Mouse (Mus musculus) limb, embryonic 10.5 days (tissue): ENCODE measurements around the gene Gm21961. TPM values are rescaled to one million over a fixed set of nuclear protein-coding genes. Genes with fewer than 3 reads are reported as not detected.
"Not testable (repeated sequence)": the region's sequence is repeated elsewhere in the genome, so short reads cannot be mapped to it uniquely, and the experiment has no call there.

ENCODE experiments used
- DNase-seq: peaks from one replicate; pipeline ENCODE4 v3.0.0-alpha.2; 2017; ENCODE audit warnings: low spot score
- H3K27ac ChIP-seq: fragments of 300-500 bp; sonication (generic); 2 replicates; pipeline ENCODE4 v1.5.1; 2016; ENCODE audit warnings: mild to moderate bottlenecking
- H3K27me3 ChIP-seq: fragments of 300-500 bp; sonication (generic); 2 replicates; pipeline ENCODE4 v1.6.1; 2016; ENCODE audit warnings: low read depth, mild to moderate bottlenecking; ENCODE audit not compliant: poor library complexity, severe bottlenecking
- H3K36me3 ChIP-seq: fragments of 300-500 bp; sonication (generic); 2 replicates; pipeline ENCODE4 v1.6.1; 2016; ENCODE audit warnings: mild to moderate bottlenecking, moderate library complexity
- H3K4me1 ChIP-seq: fragments of 300-500 bp; sonication (generic); 2 replicates; pipeline ENCODE4 v1.6.1; 2016
- H3K4me3 ChIP-seq: fragments of 300-500 bp; sonication (generic); 2 replicates; pipeline ENCODE4 v1.5.1; 2016; ENCODE audit warnings: mild to moderate bottlenecking, moderate library complexity
- H3K9me3 ChIP-seq: fragments of 300-500 bp; sonication (generic); replicated peaks from 2 replicates; pipeline ENCODE4 v1.6.1; 2016; ENCODE audit warnings: mild to moderate bottlenecking
- WGBS: fragments of 180-500 bp; shearing (Covaris S2); methylation state at CpG from one replicate; pipeline ENCODE4 v1.1.7; 2016; 5-methylcytosine and 5-hydroxymethylcytosine counted together
- polyA plus RNA-seq: library from polyadenylated mRNA; unstranded; fragments of >200 nt; fragmentation: Nextera tagmentation; extraction: Ambion mirVana; gene quantifications from 2 replicates; pipeline ENCODE4 v1.2.1, GENCODE M21; 2016

The Gm21961 gene
- not detected in 2 replicates for polyA plus RNA-seq

GRCm38 (mm10) chr15:65014804-65015203 is at the start of gene Gm21961:
Gm21961 (minus strand) TSS chr15:65014904.
- Histone ChIP-seq H3K4me3 (no peak within 1 kb of the TSS), H3K27me3 (no peaks in the 10 kb centered on the region), H3K27ac (no peak within 1 kb of the TSS), H3K36me3 (no peaks in the 10 kb centered on the region), H3K9me3 (no peaks in the 10 kb centered on the region), H3K4me1 (no peaks in the 10 kb centered on the region)
- no peak for DNase-seq
- WGBS: 99% methylated on average over 5 of the region's 5 CpGs

GRCm38 (mm10) chr15:65041999-65042398 is 27.3 kb upstream of the Gm21961 start:
- WGBS: 77% methylated on average over 4 of the region's 4 CpGs

DNA sequence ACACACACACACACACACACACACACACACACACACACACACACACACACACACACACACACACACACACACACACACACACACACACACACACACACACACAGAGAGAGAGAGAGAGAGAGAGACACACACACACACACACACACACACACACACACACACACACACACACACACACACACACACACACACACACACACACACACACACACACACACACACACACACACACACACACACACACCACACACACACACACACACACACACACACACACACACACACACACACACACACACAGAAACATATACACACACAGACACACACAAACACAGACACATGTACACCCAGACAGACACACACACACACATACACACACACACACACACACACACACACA is 24.5 kb upstream of the Gm21961 start:
- not testable (repeated sequence) for H3K27ac ChIP-seq, H3K4me1 ChIP-seq, DNase-seq, H3K4me3 ChIP-seq, H3K36me3 ChIP-seq, H3K9me3 ChIP-seq, H3K27me3 ChIP-seq

More at GRCm38 (mm10) chr15:65041999-65042398, 27.3 kb upstream of the Gm21961 start:
- no peak overlapping the region for H3K4me3 ChIP-seq
- H3K4me1 ChIP-seq: no peaks in the 10 kb centered on the region
- H3K27ac ChIP-seq: no peak overlapping the region
- no peaks in the 10 kb centered on the region for H3K9me3 ChIP-seq
- no peaks in the 10 kb centered on the region for H3K27me3 ChIP-seq
- no peak for DNase-seq
- no peaks in the 10 kb centered on the region for H3K36me3 ChIP-seq

GRCm38 (mm10) chr15:65017971-65018370 is 3.3 kb upstream of the Gm21961 start:
- WGBS: 74% methylated on average over 1 of the region's 1 CpGs

DNA sequence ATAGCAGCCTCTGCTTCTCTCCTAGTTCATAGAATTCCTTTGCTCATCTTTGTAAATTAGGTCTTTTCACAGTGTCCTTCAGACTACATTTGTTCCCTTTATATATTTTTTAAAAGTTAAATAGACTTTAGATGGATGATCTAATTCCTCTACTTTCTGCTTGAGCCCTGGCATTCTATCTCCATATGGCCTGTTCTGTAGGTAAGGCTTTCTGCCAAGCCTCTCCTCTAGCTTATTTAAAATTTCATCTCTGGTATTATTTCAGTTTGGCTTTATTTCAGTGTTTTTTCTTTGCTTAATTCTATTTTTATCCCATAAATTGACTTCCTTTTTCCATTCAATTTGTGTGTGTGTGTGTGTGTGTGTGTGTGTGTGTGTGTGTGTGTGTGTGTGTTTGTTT is 8.5 kb downstream of the Gm21961 start:
- DNase-seq: no peak
- H3K27ac ChIP-seq: no peak overlapping the region
- no peaks in the 10 kb centered on the region for H3K27me3 ChIP-seq
- H3K4me1 ChIP-seq: no peaks in the 10 kb centered on the region
- H3K9me3 ChIP-seq: no peaks in the 10 kb centered on the region
- no peaks in the 10 kb centered on the region for H3K36me3 ChIP-seq
- no peak overlapping the region for H3K4me3 ChIP-seq

More at GRCm38 (mm10) chr15:65017971-65018370, 3.3 kb upstream of the Gm21961 start:
- no peak overlapping the region for H3K27ac ChIP-seq
- no peak overlapping the region for H3K4me3 ChIP-seq
- no peaks in the 10 kb centered on the region for H3K27me3 ChIP-seq
- H3K4me1 ChIP-seq: no peaks in the 10 kb centered on the region
- no peaks in the 10 kb centered on the region for H3K36me3 ChIP-seq
- no peaks in the 10 kb centered on the region for H3K9me3 ChIP-seq
- no peak for DNase-seq

- Histone ChIP-seq H3K27me3 (no peaks in the 10 kb centered on the region), H3K4me3 (no peak overlapping the region), H3K9me3 (no peaks in the 10 kb centered on the region), H3K4me1 (no peaks in the 10 kb centered on the region), H3K27ac (no peak overlapping the region), H3K36me3 (no peaks in the 10 kb centered on the region)
- no peak for DNase-seq
- WGBS: 83% methylated on average over 4 of the region's 4 CpGs
Measured at GRCm38 (mm10) chr15:64994498-64994897, 20.2 kb downstream of the Gm21961 start.

DNA sequence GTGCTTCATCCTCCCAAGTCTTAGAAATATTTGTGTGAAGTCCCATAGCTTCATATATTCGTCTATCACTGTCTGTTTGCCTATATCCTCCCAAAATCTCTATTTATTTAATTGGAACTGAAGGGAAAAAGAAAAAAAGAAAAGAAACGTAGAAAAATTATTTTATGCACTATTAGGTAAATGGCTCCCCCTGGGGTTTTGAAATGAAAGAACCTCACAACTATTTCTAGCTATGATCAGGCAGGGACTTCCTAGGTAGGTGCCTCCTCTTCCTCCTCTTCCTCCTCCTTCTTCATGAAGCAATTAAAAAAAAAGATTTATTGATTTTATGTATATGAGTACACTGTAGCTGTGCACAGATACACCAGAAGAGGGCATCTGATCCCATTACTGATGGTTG is 34.7 kb downstream of the Gm21961 start:
- 70% methylated on average over 2 of the region's 2 CpGs for WGBS

GRCm38 (mm10) chr15:64976044-64976805 is 38.5 kb downstream of the Gm21961 start:
- Histone ChIP-seq H3K27ac (no peak overlapping the region), H3K27me3 (no peaks in the 10 kb centered on the region), H3K4me1 (no peaks in the 10 kb centered on the region), H3K4me3 (no peak overlapping the region), H3K36me3 (no peaks in the 10 kb centered on the region), H3K9me3 (no peaks in the 10 kb centered on the region)
- WGBS: 88% methylated on average over 7 of the region's 7 CpGs
- no peak for DNase-seq

More for the DNA sequence above, 34.7 kb downstream of the Gm21961 start:
- no peaks in the 10 kb centered on the region for H3K9me3 ChIP-seq
- H3K4me3 ChIP-seq: no peak overlapping the region
- DNase-seq: no peak
- no peaks in the 10 kb centered on the region for H3K27me3 ChIP-seq
- H3K36me3 ChIP-seq: no peaks in the 10 kb centered on the region
- no peaks in the 10 kb centered on the region for H3K4me1 ChIP-seq
- H3K27ac ChIP-seq: no peak overlapping the region

Other genes with a start within 250 kb of the Gm21961 start
- not detected in 2 replicates for gene Gm21798, start 197.2 kb downstream of the Gm21961 start, polyA plus RNA-seq